Comparison of ENCODE assay signal across 13 mouse cellular contexts in genomic region chr5:113170064-113170754, GRCm38 (mm10). TPM values are rescaled to one million over a fixed set of nuclear protein-coding genes. Genes with fewer than 3 reads are reported as not detected.
DNase-seq lines count a peak whose midpoint lies in the region; TF ChIP-seq lines count a peak whose summit lies in the region.
"Had no signal": no experiment of that assay in that cellular context is flagged by ENCODE, and none has a peak within 500 bp of the region (broad histone marks: within the 10 kb centered on the region; RNA-seq: fewer than 3 reads in every experiment).

No protein-coding gene starts in this region.

- H3K4me3 ChIP-seq in gastrocnemius, adult 2 months = no peak overlapping the region
- H3K4me3 ChIP-seq in embryonic fibroblast, embryonic 13.5 days (ENCODE audit: insufficient read depth, low read length) = no peak overlapping the region

- intact Hi-C loops in gastrocnemius, adult 2 months (cut with DNase I) = no loop called here

- no peaks in the 10 kb centered on the region for H3K4me1 ChIP-seq in embryonic fibroblast, embryonic 13.5 days (ENCODE audit: control insufficient read depth, insufficient read depth, low read length)

- TF ChIP-seq POLR2A in embryonic fibroblast, embryonic 13.5 days (IDR thresholded peaks at IDR 0.05; ENCODE audit: low read depth, low read length) = no peak

- H3K27ac ChIP-seq in gastrocnemius, adult 2 months = no peak overlapping the region
- H3K27ac ChIP-seq in embryonic fibroblast, embryonic 13.5 days (ENCODE audit: insufficient read depth, low read length) = no peak overlapping the region

- no peak for DNase-seq in gastrocnemius, adult 2 months
- no peak for DNase-seq in gastrocnemius, adult 8-10 months (ENCODE audit: low spot score in 2 of 2)
- peak; percentile 39 for DNase-seq in lung, postnatal 14 days
- no peak for DNase-seq in lung, postnatal 10 days
- DNase-seq in thymus, postnatal 0 days (ENCODE audit: low spot score) = peak; percentile 48
- no peak for DNase-seq in urinary bladder, adult 18-20 months (ENCODE audit: low spot score in 2 of 2)
- no peak for DNase-seq in testis, postnatal 10 days (ENCODE audit: low spot score)
- DNase-seq: adrenal gland, adult 2 months; gastrocnemius, postnatal 10 days; heart, postnatal 10 days; left cerebral cortex, postnatal 4 days had no signal

- peak; percentile 63 for TF ChIP-seq CTCF in gastrocnemius, adult 2 months (IDR thresholded peaks at IDR 0.05)
- TF ChIP-seq CTCF in embryonic fibroblast, embryonic 13.5 days (IDR thresholded peaks at IDR 0.05; ENCODE audit: borderline replicate concordance, insufficient read depth, low read length) = 0 out of 2 replicates have a peak, but pooled peaks have one; percentile 28

RNA-seq across cellular contexts. Expression of gene 2900026A02Rik, which starts 50.8 kb away (rescaled TPM):
- 10 to 100 TPM; 19.6 to 24.6 TPM for total RNA-seq in gastrocnemius, adult 2 months (2021)
- total RNA-seq in gastrocnemius, adult 8-10 months (2022) = 10 to 100 TPM; 21.3 to 26.3 (median 23.9) TPM
- polyA plus RNA-seq in embryonic fibroblast, embryonic 13.5 days (2011; ENCODE audit: insufficient read length, low read depth, missing spikeins) = 29.0 and 38.4 TPM in 2 replicates
- polyA plus RNA-seq in thymus, postnatal 0 days (2015; fragmentation: Nextera tagmentation; extraction: Ambion mirVana) = 3.8 and 3.9 TPM in 2 replicates

RNA-seq across cellular contexts. Expression of gene Tmem211, which starts 56.5 kb away (rescaled TPM):
- not detected for total RNA-seq in gastrocnemius, adult 2 months (2021)
- total RNA-seq in gastrocnemius, adult 8-10 months (2022) = not detected
- not detected in 2 replicates for polyA plus RNA-seq in embryonic fibroblast, embryonic 13.5 days (2011; ENCODE audit: insufficient read length, low read depth, missing spikeins)
- polyA plus RNA-seq in thymus, postnatal 0 days (2015; fragmentation: Nextera tagmentation; extraction: Ambion mirVana) = 0.09 TPM in 1 of 2 replicates, not detected in the other
- total RNA-seq: adrenal gland, adult 2 months; gastrocnemius, postnatal 10 days; heart, postnatal 10 days had no signal
- polyA plus RNA-seq: adrenal gland, adult 2 months; neural tube, embryonic 14.5 days had no signal

Comparison
In these comparisons a context has a peak if more than half of its experiments do, and no peak if none do; other contexts are left out.
1. DNase-seq: peak in lung, postnatal 14 days (single experiment) and thymus, postnatal 0 days (single experiment); none in gastrocnemius, adult 2 months (single experiment), gastrocnemius, adult 8-10 months (0 of 2), lung, postnatal 10 days (single experiment), urinary bladder, adult 18-20 months (0 of 2) and testis, postnatal 10 days (single experiment).